Mouse (Mus musculus): ENCODE data around the gene Acer3. TPM values are rescaled to one million over a fixed set of nuclear protein-coding genes. Genes with fewer than 3 reads are reported as not detected.

Acer3 gene
- total and polyA plus RNA-seq, 3 experiments: 17.2 to 41.7 TPM; not detected in 1

DNA sequence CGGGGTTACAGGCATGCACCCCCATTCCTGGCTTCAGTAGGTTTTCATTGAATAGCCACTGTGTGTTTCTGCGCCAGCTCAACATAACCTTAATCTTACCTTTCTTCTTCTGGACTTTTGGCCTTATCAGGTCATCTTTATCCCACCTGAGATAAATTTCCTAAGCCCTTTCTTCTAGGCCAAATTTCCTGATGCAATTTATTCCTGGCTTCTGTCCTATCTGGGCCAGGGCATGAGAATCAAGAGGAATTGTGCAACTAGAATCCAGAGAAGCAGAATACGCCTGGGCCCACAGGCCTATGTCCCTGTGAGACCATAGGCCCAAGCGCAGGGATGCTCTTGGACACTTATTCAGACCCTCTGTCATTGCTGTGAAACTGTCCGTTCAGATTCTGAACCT is 12.5 kb upstream of the Acer3 start:
- Histone ChIP-seq H3K27me3 (ENCODE audit: control insufficient read depth in 1 of 2, insufficient read depth in 2 of 2, low read length in 2 of 2) (no peaks in the 10 kb centered on the region), H3K79me2 (ENCODE audit: control insufficient read depth, insufficient read depth, low read length, poor library complexity) (no peaks in the 10 kb centered on the region), H3K36me3 (ENCODE audit: control insufficient read depth in 1 of 2, insufficient read depth in 2 of 2, low read length in 2 of 2) (peaks cover 0 to 20% of the 10 kb centered on the region in 2 experiments; a peak in 2 of 4 replicates), H3K27ac (ENCODE audit: control insufficient read depth, low read depth, low read length) (no peak overlapping the region), H3K9ac (ENCODE audit: control insufficient read depth, low read depth, low read length, poor library complexity, severe bottlenecking) (no peak overlapping the region), H3K4me3 (ENCODE audit: control insufficient read depth in 1 of 2, insufficient read depth in 1 of 2, low read depth in 2 of 2, low read length in 2 of 2) (no peak overlapping the region), H3K9me3 (replicated peaks; ENCODE audit: insufficient read depth, low read length) (no peaks in the 10 kb centered on the region), H3K4me1 (ENCODE audit: control insufficient read depth in 1 of 2, insufficient read depth in 2 of 2, low read length in 2 of 2) (peaks cover 9 to 35% of the 10 kb centered on the region in 2 experiments)
- DNase-seq (ENCODE audit: low read depth, low spot score): no peak
- TF ChIP-seq MAZ (IDR thresholded peaks at IDR 0.05; ENCODE audit: low read depth, low read length): no peak

GRCm38 (mm10) chr7:98332678-98333397 is 11.8 kb upstream of the Acer3 start:
- Histone ChIP-seq H3K4me3 (ENCODE audit: control insufficient read depth in 1 of 2, insufficient read depth in 1 of 2, low read depth in 2 of 2, low read length in 2 of 2) (no peak overlapping the region), H3K27ac (ENCODE audit: control insufficient read depth, low read depth, low read length) (no peak overlapping the region), H3K4me1 (ENCODE audit: control insufficient read depth in 1 of 2, insufficient read depth in 2 of 2, low read length in 2 of 2) (peaks cover 9 to 35% of the 10 kb centered on the region in 2 experiments), H3K9me3 (replicated peaks; ENCODE audit: insufficient read depth, low read length) (no peaks in the 10 kb centered on the region), H3K79me2 (ENCODE audit: control insufficient read depth, insufficient read depth, low read length, poor library complexity) (no peaks in the 10 kb centered on the region), H3K27me3 (ENCODE audit: control insufficient read depth in 1 of 2, insufficient read depth in 2 of 2, low read length in 2 of 2) (no peaks in the 10 kb centered on the region), H3K9ac (ENCODE audit: control insufficient read depth, low read depth, low read length, poor library complexity, severe bottlenecking) (no peak overlapping the region), H3K36me3 (ENCODE audit: control insufficient read depth in 1 of 2, insufficient read depth in 2 of 2, low read length in 2 of 2) (peaks cover 0 to 20% of the 10 kb centered on the region in 2 experiments; a peak in 2 of 4 replicates)
- no peak for TF ChIP-seq RAD21 (IDR thresholded peaks at IDR 0.05; ENCODE audit: low read depth, low read length)
- TF ChIP-seq POLR2AphosphoS5 (IDR thresholded peaks at IDR 0.05; ENCODE audit: borderline replicate concordance, low read depth, low read length): no peak
- TF ChIP-seq ZMIZ1 (IDR thresholded peaks at IDR 0.05; ENCODE audit: low read depth, low read length): no peak
- TF ChIP-seq NELFE (IDR thresholded peaks at IDR 0.05; ENCODE audit: low read depth, low read length): no peak
- TF ChIP-seq USF2 (IDR thresholded peaks at IDR 0.05; ENCODE audit: borderline replicate concordance in 1 of 2, insufficient read depth in 1 of 2, low read depth in 1 of 2, low read length in 2 of 2): no peak
- no peak for TF ChIP-seq MYC (IDR thresholded peaks at IDR 0.05; ENCODE audit: low read depth, low read length)
- TF ChIP-seq ETS1 (IDR thresholded peaks at IDR 0.05; ENCODE audit: low read depth, low read length): no peak
- no peak for TF ChIP-seq TAL1 (IDR thresholded peaks at IDR 0.05; ENCODE audit: low read length)
- TF ChIP-seq EP300 (IDR thresholded peaks at IDR 0.05; ENCODE audit: low read depth in 1 of 2, low read length in 2 of 2): no peak
- TF ChIP-seq KAT2A (conservative IDR thresholded peaks at IDR 0.05; ENCODE audit: low read depth, low read length): no peak
- no peak for TF ChIP-seq ZNF384 (IDR thresholded peaks at IDR 0.05; ENCODE audit: low read depth, low read length)
- TF ChIP-seq E2F4 (IDR thresholded peaks at IDR 0.05; ENCODE audit: borderline replicate concordance, low read depth, low read length): no peak
- no peak for TF ChIP-seq MAZ (IDR thresholded peaks at IDR 0.05; ENCODE audit: low read depth, low read length)
- TF ChIP-seq ELF1 (IDR thresholded peaks at IDR 0.05; ENCODE audit: low read depth, low read length): no peak
- TF ChIP-seq HCFC1 (IDR thresholded peaks at IDR 0.05; ENCODE audit: low read depth, low read length): no peak
- no peak for TF ChIP-seq SMC3 (IDR thresholded peaks at IDR 0.05; ENCODE audit: low read depth, low read length)
- TF ChIP-seq USF1 (IDR thresholded peaks at IDR 0.05; ENCODE audit: low read depth, low read length): no peak
- no peak for TF ChIP-seq MYB (IDR thresholded peaks at IDR 0.05; ENCODE audit: low read depth, low read length)
- no peak for TF ChIP-seq CHD2 (IDR thresholded peaks at IDR 0.05; ENCODE audit: low read length)
- DNase-seq (ENCODE audit: low read depth, low spot score): no peak

Data from MEL (cell line).